Mouse (Mus musculus): Measurements from ENCODE around the gene Dpm3.
A peak's percentile ranks its signal among the peaks of the same experiment; 100 is the strongest.

Gene Dpm3

DNA sequence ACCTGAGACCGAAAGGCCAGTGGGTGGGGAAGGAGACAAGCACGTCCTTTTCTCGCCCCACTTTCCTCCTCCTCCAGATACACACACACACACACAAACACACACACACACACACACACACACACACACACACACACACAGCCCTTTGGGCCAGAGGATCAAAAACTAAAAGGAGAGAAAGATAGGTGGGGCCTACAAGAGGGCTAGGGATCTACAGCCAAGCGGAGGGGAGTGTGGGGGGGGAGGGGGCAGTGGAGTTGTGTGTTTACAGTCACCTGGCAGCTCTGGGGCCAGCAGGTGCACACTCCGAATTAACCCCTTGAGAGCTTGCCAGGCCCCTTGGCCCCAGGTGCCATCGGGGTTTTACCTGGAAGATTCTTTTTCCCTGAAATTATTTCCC is 26.5 kb upstream of the Dpm3 start:
- DNase-seq = no peak

DNA sequence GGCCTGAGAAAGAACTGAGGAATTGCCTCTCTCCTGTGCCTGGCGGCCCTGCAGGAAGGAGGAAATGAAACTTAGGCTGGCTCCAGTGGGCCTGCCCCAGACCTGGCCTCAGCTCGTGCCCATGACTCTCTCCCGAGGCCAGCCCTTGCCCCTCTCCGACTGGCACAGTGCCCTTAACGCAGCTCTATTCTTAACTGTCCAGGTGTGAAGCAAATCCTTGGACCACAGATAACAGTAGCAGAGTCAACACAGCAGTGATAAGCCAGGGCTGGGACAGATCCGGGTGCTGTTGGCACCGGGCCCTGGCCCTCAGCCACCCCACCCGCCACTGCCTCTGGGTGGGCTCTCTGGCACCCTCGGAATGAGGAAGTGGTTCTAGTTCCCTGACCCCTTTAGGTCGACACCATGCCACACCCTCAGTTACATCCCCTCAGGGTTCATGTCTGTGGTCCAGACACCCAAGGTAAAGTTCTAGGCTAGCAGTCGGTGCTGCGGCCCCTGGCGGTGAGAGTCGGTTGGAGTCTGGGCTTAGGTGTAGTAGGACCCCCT is 25.5 kb upstream of the Dpm3 start:
- DNase-seq = no peak

DNA sequence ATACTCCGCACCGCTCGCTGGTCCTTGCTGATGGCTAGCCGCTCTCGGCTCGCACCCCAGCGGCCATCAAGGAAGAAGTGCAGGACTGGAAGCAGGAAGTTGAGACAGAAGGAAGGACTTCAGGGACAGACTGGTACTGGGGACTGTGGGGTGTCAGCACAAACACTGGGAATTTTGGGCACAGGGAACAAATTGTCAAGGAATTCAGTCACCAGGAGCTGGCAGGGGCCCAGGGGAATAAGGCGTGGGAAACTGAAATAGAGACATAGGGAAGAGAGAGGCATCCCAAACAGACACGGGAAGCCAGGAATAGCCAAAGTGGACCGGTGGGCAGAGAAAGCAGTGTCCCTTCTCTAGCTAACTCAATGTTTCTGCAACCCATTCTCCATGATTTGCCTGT is 22.6 kb upstream of the Dpm3 start:
- DNase-seq = no peak

DNA sequence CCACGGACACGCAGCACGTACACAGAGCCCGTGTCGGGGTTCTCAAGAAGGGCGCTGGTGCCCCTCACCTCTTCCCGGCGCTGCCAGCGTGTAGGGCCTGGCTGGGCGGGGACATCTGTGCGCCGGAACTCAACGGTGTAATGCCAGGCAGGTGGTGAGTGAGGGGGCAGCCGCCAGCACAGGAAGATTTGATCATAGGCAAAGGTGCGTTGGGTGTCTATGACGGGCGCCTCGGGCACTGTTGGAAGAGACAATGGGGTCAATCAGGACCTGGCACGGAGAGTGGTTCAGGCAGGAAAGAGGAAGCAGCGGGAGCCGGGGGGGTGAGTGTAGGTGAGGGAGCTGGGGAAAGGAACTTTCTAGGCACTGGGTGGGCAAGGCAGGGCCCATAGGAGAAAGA is 21.5 kb upstream of the Dpm3 start:
- no peak for DNase-seq

DNA sequence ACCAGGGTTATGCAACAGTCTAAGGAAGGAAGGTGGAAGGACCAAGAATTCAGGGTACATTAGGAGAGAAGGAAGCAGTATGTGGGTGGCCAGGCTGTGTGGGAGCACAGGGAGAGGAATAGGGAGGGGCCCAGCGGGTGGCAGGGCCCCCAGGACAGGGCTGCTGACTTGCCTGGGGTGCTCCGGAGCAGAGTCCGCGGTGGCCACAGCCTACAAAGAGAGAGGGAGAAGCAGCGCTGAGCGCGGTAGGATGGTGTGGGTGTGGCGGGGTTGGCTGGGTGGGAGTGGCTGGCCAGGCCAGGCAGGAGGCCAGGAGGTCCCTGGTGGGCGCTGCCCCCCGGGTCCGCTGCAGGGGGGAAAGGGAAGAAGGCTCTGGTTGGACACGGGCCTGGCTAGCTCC is 20.7 kb upstream of the Dpm3 start:
- DNase-seq = no peak

DNA sequence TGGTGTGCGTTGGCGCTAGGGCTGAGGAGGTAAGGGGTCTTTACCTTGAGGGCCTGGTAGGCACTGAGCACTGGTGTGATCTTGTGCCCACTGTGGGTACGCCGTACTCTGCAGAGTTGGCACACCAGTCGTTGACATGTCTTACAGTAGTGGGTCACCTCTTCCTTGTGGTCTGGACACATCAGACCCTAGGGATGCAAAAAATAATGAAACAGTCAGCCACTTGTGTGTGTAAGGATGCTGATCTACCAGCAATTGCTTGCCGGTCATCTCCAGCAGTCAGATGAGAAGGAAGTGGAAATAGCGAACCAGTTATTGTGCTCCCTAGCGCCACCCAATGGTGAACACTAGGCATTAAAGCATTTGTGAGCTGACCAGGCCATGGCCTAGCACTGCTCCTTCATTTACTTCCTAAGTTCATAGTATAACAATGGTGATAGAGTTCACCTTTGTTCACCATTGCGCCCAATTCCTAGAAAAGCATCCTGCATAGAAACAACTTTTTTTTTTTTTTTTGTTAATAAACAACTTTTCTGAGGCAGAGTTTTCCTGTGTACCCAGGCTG is 16.7 kb upstream of the Dpm3 start:
- DNase-seq = peak; percentile 54

DNA sequence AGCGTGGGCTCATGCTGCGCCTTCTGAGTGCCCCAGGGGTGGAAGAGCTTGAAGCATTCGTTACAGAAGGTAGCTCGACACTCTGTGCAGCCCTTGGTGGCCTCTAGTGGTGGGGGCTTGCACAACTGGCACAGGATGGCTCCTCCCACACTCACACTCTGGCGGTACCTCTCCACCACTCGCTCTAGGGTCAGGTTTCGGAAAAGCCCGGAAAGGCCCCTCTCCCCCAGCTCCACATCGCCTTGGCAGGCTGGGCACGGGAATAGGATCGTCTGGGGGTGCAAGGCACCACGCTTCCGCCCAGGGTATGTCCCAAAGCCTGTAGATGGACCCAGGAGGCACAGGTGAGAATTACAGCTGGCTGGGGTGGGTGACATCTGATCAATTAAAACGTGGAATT is 15.5 kb upstream of the Dpm3 start:
- peak; percentile 87 for DNase-seq

DNA sequence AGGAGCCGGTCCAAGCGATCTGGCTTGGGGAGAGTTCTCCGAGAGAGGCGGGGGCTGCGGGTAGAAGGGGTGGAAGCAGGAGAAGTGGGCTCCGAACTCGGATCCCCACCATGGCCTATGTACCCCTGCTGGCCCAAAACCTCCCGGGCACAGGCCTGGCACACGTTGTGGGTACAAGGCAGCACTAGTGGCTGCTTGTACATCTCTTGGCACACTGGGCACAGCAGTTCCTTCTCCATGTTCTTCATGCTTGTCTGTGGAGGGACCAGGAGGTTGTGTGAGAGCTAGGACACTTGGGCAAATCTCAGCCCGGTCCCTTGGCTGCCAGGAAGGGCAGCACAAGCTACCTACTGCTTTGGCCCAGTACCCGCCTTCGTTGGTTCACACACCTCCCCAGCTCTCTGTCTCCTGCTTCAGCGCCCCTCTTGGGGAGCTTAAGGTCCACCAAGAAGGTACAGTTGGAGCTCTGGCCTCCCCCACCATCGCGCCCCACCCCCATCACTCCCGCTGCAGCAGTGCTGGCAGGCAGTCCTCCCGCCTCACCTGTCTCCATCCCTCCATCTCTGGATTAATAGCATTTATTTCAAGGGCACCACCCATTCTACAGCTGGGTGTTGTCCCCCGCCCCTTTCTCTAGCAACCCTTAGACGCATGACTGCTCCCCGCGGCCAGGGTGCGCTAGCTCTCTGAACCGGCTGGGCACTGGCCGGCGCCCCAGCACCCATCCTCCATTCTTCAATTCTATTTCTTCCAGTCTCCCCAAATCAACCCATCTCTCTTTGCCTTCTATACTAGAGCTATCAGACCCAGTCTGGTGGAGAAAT is 14.8 kb upstream of the Dpm3 start:
- DNase-seq = peak; percentile 67

DNA sequence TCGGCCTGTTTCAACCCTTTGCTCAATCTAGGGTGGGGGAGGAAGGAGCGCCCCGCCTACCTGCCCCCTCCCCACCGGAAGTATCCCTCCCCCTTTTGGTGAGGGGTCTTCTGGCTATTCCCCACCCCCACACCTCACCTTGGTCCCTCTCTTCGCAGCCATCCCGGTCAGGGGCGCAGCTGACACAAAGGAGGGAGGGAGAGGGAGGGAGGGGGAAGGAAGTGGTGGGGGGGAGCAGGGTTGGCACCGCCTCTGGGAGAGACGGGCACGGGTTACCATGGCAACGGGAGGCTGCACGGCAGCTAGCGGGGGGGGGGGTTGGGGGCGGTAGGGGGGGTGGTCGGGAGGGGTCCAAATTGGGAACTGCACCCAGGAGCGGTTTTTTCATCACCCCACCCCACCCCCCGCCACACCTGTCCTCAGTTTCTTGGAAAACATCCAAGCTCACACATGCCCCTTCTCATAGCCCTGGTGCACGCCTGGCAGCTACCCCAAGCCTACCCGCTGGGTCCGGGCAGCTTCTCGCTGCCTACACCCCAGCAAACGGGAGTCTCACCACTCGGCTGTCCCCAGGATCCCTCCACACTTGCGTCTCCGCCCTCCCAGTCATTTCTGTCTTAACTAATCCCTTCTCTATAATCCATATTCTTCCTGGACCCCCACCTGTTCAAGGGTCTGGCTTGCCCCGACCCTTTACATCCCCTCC is 14.0 kb upstream of the Dpm3 start:
- DNase-seq = peak; percentile 79

DNA sequence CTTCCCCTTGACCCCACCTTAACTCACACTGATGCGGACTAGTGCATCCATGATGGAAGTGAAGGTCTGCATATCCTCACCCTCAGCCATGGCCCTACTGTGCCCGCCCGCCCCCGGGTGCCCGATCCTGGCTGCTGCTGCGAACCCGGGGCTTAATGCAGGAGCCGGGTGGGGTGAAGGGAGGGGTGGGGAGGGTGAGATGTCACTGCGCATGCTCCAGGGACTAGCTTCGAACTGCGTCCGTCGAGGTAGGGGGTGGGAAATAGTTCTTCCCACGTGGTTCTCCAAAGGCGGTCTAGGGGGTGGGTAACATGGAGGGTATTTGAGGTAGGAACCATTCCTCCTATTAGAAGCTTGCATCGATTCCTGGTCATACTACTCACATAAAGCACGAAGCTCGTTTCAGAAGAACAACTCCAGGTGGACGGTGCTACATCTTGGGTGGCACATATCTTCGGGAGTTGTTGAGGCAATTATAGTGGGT is 13.4 kb upstream of the Dpm3 start, which contains the start of gene Krtcap2:
Gene Krtcap2 (plus strand): TSS at position 279 of the 484 bp plus-strand sequence.
- peak; percentile 59 for DNase-seq

DNA sequence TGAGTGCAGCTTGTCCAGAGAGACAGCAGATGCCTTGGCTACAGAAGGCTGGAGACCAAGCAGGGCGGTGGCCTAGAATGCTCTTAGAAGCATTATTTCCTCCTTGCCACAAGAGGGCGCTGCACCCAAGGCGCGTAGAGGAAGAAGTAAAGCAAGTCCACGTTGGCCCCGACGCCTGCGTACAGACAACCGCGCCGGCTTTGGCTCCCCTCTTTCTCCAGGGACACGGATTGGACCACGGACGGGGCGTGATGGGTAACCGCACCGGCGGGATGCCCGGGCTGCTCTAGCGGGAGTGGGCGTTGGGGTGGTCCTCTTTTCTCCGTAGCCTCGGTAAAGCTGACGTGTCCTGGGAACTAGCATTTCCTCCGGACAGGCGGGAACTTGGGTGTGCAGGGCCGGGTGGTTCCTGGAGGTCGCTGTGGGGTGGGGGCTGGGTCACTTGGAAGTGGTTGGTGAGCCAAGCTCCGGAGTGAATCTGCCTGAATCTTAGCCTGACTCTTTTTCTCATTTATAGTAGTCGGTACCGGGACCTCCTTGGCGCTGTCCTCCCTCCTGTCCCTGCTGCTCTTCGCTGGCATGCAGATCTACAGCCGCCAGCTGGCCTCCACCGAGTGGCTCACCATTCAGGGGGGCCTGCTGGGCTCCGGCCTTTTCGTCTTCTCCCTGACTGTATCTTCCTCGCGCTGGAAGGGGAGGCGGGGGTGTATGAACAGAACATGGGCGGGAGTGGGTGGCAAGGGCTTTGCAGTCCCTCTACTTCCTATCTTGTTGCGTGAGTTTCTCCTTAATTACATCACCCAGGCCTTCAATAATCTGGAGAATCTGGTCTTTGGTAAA is 12.7 kb upstream of the Dpm3 start, which contains the start of gene Trim46:
Gene Trim46 (minus strand): TSS at position 49 of the 840 bp plus-strand sequence.
- peak; percentile 91 for DNase-seq

DNA sequence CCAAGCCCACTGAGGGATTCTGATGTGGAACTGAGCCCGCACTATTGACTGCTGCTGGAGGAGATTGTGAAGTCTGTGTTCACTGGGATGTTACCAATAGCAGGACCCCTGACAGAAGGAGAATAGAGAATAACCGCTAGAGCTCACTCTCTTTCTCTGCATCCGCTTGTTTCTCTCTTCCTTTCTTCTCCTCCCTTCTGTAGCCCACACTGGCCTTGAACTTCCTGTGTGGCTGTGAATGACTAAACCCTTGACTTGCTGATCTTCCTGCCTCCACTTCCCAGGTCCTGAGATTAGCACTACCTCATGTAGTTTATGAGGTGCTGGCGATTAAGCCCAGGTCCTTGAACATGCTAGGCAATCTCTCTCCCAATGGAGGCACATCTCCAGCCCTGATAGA is 11.7 kb upstream of the Dpm3 start:
- DNase-seq = no peak

DNA sequence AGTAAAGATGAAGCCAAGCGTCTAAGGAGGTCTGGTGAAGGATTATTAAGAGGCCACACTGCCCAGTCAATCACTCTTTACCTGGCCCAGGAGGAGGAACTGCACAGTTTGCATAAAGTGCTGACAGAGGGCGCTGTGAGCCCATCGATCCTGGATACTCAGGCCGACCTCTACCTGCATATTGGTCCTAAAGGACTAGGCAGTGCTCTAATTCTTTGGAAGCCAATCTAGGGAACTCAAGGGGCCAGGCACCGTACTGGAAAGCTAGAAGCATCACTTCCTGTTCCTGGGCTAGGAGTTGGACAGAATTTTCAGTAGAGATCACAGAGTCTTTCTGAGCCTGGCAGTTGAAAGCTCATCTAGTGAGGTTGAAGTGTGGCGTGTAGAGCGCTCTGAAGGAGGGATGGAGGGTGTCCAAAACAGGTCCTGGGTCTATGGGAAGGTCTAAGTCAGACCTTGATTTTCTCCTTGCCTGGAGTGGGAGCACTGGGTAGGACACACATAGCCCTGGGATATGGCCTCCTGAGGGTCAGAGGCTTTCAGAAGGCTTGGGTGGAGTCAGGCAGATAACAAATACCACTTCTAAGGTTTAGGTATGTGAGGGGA is 8.6 kb upstream of the Dpm3 start:
- DNase-seq = peak; percentile 81

DNA sequence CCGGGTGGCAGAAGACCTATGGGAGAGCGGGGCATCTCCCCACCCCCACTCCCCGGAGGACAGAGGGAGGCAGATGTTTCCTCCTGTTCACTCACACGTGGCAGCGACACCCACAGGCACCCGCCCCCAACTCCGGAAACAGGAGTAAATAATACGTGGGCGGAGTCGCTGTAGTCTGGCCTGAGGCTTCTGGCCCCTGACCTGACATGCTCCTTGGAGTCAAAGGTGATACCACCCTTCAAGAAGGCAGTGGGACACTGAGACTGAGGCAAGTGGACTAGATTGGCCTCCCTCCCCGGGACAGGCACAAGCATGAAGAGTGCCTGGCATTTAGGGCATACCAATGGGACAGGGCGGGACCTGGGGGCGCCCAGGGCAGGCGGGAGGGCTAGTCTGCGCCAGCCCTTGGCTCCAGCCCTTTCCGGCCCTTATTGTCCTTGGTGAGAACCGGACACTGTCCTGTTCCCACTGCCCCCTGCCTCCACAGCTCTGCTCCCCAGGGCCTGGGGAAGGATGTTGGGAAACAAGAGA is 7.7 kb upstream of the Dpm3 start:
- peak; percentile 81 for DNase-seq

DNA sequence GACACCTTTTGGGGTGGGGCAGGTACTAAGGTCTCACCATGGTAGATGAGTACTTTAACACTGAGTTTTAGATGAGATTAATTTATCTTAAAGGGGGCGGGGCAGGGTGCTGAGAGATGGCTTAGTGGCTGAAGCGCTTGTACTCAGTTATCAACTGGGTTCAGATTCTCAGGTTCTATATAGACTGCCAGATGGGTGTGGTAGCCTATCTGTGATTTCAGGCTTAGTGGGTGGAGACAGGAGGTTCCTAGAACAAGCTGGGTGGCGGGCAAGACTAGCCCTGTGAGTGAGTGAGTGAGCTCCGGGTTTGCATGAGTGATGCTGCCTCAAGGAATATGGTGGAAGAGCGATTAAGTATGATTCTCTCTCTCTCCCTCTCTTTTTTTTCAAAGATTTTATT is 4.2 kb upstream of the Dpm3 start:
- DNase-seq = no peak

DNA sequence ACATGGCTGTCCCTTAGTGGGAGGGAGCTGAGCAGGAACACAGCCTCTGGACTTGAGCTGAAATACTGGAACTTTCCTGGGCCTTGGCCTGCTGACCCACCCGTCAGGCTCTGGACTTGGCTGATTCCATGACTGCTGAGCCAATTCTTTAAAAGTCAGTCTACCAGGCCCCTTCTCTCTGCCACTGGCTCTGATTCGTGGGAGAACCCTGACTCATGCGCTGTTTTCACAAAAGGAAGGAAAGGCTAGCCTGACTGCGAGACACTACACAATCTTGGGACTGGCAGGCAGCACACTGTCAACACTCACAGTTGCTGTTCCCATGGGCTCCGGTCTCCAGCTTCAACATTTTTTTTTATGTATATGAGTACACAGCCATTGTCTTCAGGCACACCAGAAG is 3.0 kb upstream of the Dpm3 start:
- no peak for DNase-seq

DNA sequence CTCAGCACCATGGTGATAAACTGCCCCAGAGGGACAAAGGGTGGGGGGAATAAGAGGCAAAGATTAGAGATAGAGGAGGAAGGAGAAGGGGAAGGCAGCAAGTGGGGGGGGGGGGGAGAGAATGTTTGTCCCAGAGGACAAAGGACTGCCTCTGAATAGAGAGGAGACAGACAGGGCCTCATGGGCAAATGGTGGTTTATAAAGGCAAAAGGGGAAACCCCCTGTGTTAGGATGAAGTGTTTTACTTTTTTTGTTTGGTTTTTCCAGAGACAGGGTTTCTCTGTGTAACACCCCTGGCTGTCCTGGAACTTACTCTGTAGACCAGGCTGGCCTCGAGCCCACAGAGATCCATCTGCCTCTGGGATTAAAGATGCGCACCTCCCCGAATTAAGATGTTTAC is 1.1 kb downstream of the Dpm3 start:
- DNase-seq = no peak

DNA sequence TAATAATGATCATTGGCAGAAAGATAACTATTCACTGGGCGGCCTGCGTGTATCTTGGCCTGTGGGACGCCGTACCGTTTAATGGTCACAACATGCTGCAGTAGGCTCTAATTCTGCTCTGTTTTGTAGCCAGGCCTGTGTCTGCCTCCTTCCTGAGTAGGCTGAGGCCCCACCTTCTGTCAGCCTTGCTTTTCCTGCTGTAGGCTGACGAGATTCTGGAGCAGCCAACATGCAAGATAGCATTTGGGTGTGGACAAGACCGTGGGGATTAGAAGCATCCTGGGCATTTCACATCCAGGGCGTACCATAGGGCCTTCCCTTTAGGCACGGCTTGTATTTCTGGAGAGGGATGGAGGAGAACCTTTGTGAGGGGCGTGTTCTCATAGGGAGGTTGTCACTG is 3.3 kb downstream of the Dpm3 start:
- no peak for DNase-seq

DNA sequence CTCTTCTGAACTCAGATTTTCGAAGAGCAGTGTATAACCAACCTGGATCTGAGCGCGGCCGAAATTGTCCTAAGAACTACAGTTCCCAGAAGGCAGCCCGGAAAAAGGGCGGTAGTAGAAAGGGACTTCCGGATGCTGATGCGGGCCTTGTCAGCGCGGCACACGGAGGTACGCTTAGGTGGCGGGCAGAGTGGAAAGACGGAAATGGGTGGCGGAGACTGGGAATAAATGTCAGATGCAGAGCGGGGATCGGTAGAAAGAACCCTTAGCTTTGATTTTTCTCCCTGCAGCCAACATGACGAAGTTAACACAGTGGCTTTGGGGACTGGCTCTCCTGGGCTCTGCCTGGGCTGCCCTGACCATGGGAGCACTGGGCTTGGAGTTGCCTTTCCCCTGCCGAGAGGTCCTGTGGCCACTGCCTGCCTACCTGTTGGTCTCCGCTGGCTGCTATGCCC is 7.3 kb downstream of the Dpm3 start:
- DNase-seq = peak; percentile 82

DNA sequence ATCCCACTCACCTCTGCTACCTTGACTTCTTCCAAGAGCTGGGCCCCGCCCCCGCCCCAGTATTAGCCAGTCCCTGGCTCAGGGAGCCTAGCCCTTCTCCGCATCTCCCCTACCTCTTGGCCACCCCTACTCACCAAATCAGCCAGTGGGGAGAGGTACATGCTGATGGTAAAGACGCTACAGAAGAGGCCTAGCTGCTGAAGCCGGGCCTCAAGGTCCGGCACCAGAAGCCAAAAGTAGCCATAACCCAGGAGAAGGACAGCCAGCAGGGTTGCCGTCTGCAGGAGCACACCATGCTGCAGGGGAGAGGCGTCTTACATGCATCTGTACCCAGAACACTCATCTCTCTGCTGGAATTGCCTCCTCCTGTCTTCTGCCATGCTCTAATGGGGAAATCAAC is 9.8 kb downstream of the Dpm3 start:
- no peak for DNase-seq

DNA sequence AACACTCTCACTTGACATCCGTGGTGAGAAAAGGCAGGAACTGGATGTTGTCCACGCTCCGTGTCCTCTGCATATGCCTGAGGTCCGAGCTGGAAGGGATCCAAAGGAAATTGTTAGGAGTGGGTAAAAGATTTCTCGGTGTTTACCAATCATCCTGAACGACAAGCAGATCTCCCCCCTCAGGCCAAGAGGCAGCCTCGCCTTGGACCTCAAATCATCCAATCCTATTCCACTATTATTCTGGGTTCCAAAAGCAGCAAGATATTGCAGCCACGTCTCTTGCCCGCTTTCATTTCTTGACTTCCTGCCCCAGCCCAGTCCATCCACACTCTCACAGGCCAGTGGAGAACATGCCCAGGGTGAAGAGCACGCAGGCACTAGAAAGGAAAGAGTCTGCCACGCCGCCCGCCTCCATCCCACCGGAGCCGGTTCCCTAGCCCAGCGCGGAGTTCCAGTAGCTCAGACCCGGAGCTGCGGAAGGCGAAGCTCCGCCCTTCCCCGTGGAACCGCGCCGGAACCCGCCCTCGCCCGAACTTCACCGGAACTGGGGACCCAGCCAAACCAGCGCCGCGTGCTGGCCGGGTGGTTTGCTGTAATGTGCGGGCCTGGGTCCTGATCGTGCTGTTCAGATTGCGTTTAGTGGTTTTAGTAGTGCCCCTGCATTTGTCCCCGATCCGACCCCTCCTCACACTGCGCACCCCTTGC is 11.0 kb downstream of the Dpm3 start, which contains the start of gene Slc50a1:
Gene Slc50a1 (minus strand): TSS at position 520 of the 705 bp plus-strand sequence.
- peak; percentile 90 for DNase-seq
